Mouse (Mus musculus): ENCODE measurements around the gene Nek3.
"Not testable (repeated sequence)": the region's sequence is repeated elsewhere in the genome, so short reads cannot be mapped to it uniquely, and the experiment has no call there.

Nek3 gene

DNA sequence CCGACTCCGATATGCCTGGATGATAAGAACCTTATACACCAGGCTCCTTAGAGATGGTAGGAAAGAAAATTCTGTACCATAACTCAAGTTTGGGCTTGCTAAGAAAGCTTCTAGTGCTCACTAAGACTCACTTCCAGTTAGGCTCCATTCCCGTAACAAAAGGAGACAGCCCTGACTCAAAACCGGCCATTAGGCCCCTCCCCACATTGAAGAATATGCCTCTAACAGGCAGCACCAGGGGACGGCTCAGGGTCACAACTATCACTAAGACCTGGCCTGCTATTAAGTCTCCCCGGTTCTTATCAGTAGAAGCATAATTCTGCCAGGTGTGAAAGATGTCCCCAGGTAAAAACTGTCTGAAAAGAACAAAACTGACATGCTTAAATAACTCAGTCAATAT lies 20.4 kb downstream of the Nek3 start:
- in situ Hi-C loops (cut with MboI, MseI), result no loop called here

GRCm38 (mm10) chr8:22143764-22144491 lies 22.3 kb downstream of the Nek3 start:
- in situ Hi-C loops (cut with MboI, MseI), result no loop called here

DNA sequence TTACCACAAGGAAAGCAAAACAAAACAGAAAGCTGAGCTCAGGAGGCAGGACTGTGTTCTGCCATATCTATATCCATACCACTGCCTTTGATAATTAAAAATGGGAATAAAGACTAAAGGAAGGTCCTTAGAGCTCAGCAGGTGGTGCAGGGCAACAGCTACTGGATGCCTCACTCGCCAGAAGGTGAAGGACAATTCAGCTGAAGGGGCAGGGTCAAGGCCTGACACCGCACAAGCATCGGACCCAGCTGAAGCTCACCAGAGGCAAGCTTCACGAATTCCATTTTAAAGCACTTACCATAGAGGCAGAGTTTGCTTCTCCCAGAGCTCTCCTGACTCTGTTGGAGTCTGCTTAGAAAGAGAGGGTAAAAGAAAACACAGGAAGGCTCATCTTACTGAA lies 23.6 kb downstream of the Nek3 start:
- in situ Hi-C loops (cut with MboI, MseI), result no loop called here

DNA sequence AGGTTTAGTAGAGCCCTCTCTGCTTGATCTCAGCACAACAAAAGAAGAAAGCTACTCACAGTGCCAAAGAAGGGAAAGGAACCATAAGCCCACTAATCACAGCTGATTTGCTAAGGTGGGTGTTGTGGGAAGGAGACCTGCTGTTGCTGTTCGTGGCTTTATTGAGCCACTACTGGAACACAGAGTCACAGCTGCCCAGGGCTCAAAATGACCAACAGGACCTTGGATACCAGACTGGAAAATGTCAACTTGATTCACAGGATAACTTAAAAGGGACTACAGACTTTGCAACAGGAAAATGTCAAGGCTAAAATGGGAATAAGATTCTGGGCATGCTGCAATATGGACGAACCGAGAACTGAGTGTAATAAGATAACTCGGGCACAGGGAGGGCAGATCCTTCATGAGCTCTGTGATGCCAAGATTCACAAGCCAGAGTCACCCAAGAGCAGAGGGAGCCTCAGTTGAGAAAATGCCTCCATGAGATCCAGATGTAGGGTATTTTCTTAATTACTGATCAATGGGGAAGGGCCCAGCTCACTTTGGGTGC lies 24.3 kb downstream of the Nek3 start:
- in situ Hi-C loops (cut with MboI, MseI), result no loop called here

DNA sequence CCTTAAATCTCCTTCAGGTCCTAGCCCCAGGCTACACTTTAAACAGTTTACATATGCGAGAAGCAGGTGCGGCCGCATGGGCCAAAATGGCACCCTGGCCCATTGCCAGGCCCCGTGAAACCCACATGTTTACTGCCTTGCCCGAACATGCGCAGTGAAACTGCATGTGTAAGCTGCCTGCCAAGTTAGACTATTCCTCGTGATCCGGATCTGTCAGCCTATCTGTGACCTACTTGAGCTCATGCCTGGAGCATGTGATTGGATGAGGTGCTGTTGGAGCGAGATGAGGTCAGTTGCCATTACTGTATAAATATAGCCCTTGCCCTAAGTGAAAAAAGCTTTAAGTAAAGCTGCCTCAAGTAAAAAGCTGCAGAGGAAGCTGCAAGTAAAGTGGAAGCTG lies 29.8 kb downstream of the Nek3 start:
- in situ Hi-C loops (cut with MboI, MseI), result not testable (repeated sequence)

DNA sequence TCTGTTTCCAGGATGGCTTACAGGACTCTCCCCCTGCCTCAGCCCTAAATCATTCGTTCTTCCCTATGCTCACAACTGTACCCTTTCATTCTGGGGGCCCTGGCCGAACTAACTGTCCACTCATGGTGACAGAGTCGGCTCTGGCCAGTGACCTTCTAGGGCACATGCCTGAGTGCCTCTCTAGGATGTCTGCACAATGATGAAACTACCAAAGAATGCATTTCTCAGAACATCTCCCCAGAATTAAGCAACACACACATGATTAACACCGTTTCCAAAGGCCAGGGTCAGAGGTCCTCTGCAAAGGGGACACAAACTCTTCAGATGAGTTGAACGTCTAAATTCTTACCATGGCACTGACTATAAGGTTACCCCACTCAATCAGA lies 31.5 kb downstream of the Nek3 start:
- in situ Hi-C loops (cut with MboI, MseI), result no loop called here

- in situ Hi-C loops (cut with MboI, MseI), result no loop called here
Measured at GRCm38 (mm10) chr8:22134078-22134749, 32.0 kb downstream of the Nek3 start.

DNA sequence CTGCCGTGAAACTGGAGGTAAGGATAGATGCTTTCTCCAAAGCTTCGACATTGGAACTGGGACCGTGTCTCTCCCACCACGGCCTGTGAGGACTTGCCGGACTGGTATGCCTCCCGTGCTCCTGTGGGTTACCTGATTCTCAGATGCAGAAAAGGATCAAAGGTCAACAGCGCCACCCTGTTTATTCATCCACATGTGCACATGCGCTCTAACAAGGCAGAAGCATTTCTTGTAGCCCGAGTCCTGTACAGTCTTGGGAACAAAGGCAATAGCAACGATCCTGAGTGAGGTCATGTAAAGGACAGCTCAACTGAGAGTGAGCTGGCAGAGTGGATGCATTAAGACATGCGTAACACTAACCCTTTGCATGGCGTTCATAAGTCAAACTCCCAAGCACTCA lies 34.2 kb downstream of the Nek3 start:
- in situ Hi-C loops (cut with MboI, MseI), result no loop called here

GRCm38 (mm10) chr8:22124220-22125152 lies 41.7 kb downstream of the Nek3 start, which contains the start of gene Nek5:
Gene Nek5 (minus strand): TSS chr8:22125053.
- in situ Hi-C loops (cut with MboI, MseI), result loop anchor here in 1 of 2 experiments (5.0 kb wide), 1 partner anchor 67 kb away; no protein-coding TSS in a partner anchor

DNA sequence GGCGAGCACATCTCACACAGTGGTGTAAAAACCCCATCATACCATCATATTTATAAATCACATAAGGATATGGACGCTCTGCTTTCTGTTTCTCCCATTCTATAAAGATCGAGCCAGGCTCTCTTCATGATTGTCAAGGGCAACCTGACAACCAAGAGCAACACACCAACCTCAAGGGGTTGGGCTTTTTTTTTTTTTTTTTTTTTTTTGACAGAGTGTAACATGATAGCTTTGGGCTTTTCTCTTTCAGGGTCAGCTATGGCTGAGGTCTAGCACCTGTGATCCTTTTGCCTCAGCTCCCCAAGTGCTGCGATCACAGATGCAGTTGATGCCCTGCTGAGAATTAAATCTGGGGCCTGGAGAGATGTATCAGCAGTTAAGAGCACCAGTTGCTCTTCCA lies 59.2 kb downstream of the Nek3 start:
- in situ Hi-C loops (cut with MboI, MseI), result no loop called here

GRCm38 (mm10) chr8:22091568-22091967 lies 74.7 kb downstream of the Nek3 start:
- in situ Hi-C loops (cut with MboI, MseI), result no loop called here

- in situ Hi-C loops (cut with MboI, MseI), result no loop called here
Measured at GRCm38 (mm10) chr8:22089226-22089625, 77.0 kb downstream of the Nek3 start.

- in situ Hi-C loops (cut with MboI, MseI), result no loop called here
Measured at GRCm38 (mm10) chr8:22079313-22080007, 86.8 kb downstream of the Nek3 start.
